In genomic region chr7:27404203-27404942, GRCm38 (mm10) we compare ENCODE assay signal across 12 mouse cellular contexts. TPM values are rescaled to one million over a fixed set of nuclear protein-coding genes. Genes with fewer than 3 reads are reported as not detected.
DNase-seq lines count a peak whose midpoint lies in the region; ATAC-seq lines count a peak whose summit lies in the region.
"Had no signal": no experiment of that assay in that cellular context is flagged by ENCODE, and none has a peak within 500 bp of the region (broad histone marks: within the 10 kb centered on the region; RNA-seq: fewer than 3 reads in every experiment).

No protein-coding gene starts in this region.

- 8% methylated on average over 80 of the region's 81 CpGs for WGBS in embryonic facial prominence, embryonic 11.5 days
- 9% methylated on average over 81 of the region's 81 CpGs for WGBS in hindbrain, embryonic 11.5 days
- WGBS in midbrain, embryonic 15.5 days = 7% methylated on average over 81 of the region's 81 CpGs

- no peak overlapping the region for H3K27ac ChIP-seq in embryonic facial prominence, embryonic 11.5 days (replicated peaks; ENCODE audit: low read depth, low read length)
- H3K27ac ChIP-seq in hindbrain, embryonic 11.5 days (ENCODE audit: low read depth, low read length) = no peak overlapping the region
- no peak overlapping the region for H3K27ac ChIP-seq in midbrain, embryonic 15.5 days

- peak overlapping the region; percentile 18; the same call in 1 of the 2 replicates for H3K4me3 ChIP-seq in embryonic facial prominence, embryonic 11.5 days (ENCODE audit: low read depth, low read length)
- H3K4me3 ChIP-seq in hindbrain, embryonic 11.5 days (ENCODE audit: low read depth, low read length) = 0 out of 2 replicates have a peak overlapping the region, but pooled peaks have one; percentile 1
- no peak overlapping the region for H3K4me3 ChIP-seq in midbrain, embryonic 15.5 days

- H3K36me3 ChIP-seq in embryonic facial prominence, embryonic 11.5 days (replicated peaks; ENCODE audit: control insufficient read depth, insufficient read depth, low read depth, low read length) = no peaks in the 10 kb centered on the region
- no peaks in the 10 kb centered on the region for H3K36me3 ChIP-seq in hindbrain, embryonic 11.5 days (ENCODE audit: control insufficient read depth, insufficient read depth, low read length)
- H3K36me3 ChIP-seq in midbrain, embryonic 15.5 days (replicated peaks) = no peaks in the 10 kb centered on the region

- peaks cover 5% of the 10 kb centered on the region; the same call in 1 of the 2 replicates for H3K4me1 ChIP-seq in embryonic facial prominence, embryonic 11.5 days (ENCODE audit: control insufficient read depth, insufficient read depth, low read length)
- peaks cover 3% of the 10 kb centered on the region for H3K4me1 ChIP-seq in hindbrain, embryonic 11.5 days (replicated peaks; ENCODE audit: control insufficient read depth, insufficient read depth, low read length)
- peaks cover 14% of the 10 kb centered on the region for H3K4me1 ChIP-seq in midbrain, embryonic 15.5 days

- peak; percentile 17 for DNase-seq in kidney, postnatal 10 days
- DNase-seq in kidney, postnatal 36 days = no peak
- no peak for DNase-seq in embryonic facial prominence, embryonic 11.5 days (ENCODE audit: low spot score)
- peak; percentile 29 for DNase-seq in hindbrain, embryonic 11.5 days (ENCODE audit: low spot score)
- DNase-seq in layer of hippocampus, adult 18-20 months (ENCODE audit: low spot score in 2 of 2) = no peak
- DNase-seq in right cerebral cortex, adult 2 months (ENCODE audit: low spot score in 2 of 2) = no peak
- DNase-seq in testis, postnatal 14 days (ENCODE audit: low spot score) = no peak
- DNase-seq: cerebellum, adult 11-12 months; lung, postnatal 14 days had no signal

- peaks cover 64% of the 10 kb centered on the region for H3K27me3 ChIP-seq in embryonic facial prominence, embryonic 11.5 days (ENCODE audit: control insufficient read depth, insufficient read depth, low read length)
- H3K27me3 ChIP-seq in hindbrain, embryonic 11.5 days (ENCODE audit: control insufficient read depth, insufficient read depth, low read length) = peaks cover 71% of the 10 kb centered on the region
- peaks cover 88% of the 10 kb centered on the region for H3K27me3 ChIP-seq in midbrain, embryonic 15.5 days (replicated peaks)

- no peaks in the 10 kb centered on the region; the same call in 1 of the 2 replicates for H3K9me3 ChIP-seq in embryonic facial prominence, embryonic 11.5 days (replicated peaks; ENCODE audit: control insufficient read depth, low read length)
- no peaks in the 10 kb centered on the region for H3K9me3 ChIP-seq in hindbrain, embryonic 11.5 days (ENCODE audit: control insufficient read depth, low read length)
- no peaks in the 10 kb centered on the region for H3K9me3 ChIP-seq in midbrain, embryonic 15.5 days

- no peak for ATAC-seq in embryonic facial prominence, embryonic 11.5 days (replicated peaks; ENCODE audit: insufficient number of reproducible peaks, low FRiP score, low TSS enrichment, low read depth)
- no peak for ATAC-seq in hindbrain, embryonic 11.5 days (ENCODE audit: low FRiP score)
- no peak; the same call in 1 of the 2 replicates for ATAC-seq in midbrain, embryonic 15.5 days (replicated peaks)

- H3K9ac ChIP-seq in embryonic facial prominence, embryonic 11.5 days (replicated peaks; ENCODE audit: low read length) = no peak overlapping the region
- H3K9ac ChIP-seq in hindbrain, embryonic 11.5 days (ENCODE audit: low read depth, low read length) = no peak overlapping the region
- H3K9ac ChIP-seq in midbrain, embryonic 15.5 days = no peak overlapping the region

- H3K4me2 ChIP-seq in embryonic facial prominence, embryonic 11.5 days (ENCODE audit: low read depth, low read length) = peak overlapping the region; percentile 16; the same call in 1 of the 2 replicates
- peak overlapping the region; percentile 14; the same call in 1 of the 2 replicates for H3K4me2 ChIP-seq in hindbrain, embryonic 11.5 days (replicated peaks; ENCODE audit: low read depth, low read length)
- 0 out of 2 replicates have a peak overlapping the region, but pooled peaks have one; percentile 5 for H3K4me2 ChIP-seq in midbrain, embryonic 15.5 days

RNA-seq across cellular contexts. Expression of gene Sptbn4, which starts 43.1 kb away (rescaled TPM):
- polyA plus RNA-seq in embryonic facial prominence, embryonic 11.5 days (2014; fragmentation: Nextera tagmentation; extraction: Ambion mirVana) = 0.26 and 0.28 TPM in 2 replicates
- polyA plus RNA-seq in hindbrain, embryonic 11.5 days (2014; fragmentation: Nextera tagmentation; extraction: Ambion mirVana) = 0.20 and 0.57 TPM in 2 replicates
- 4.0 and 4.4 TPM in 2 replicates for polyA plus RNA-seq in midbrain, embryonic 15.5 days (2015; fragmentation: Nextera tagmentation; extraction: Ambion mirVana)
- 100 to 1,000 TPM; 130 to 133 TPM for total RNA-seq in layer of hippocampus, adult 18-20 months (2021)
- total RNA-seq: hematopoietic stem cell, adult 5-6 weeks had no signal

RNA-seq across cellular contexts. Expression of gene Blvrb, which starts 43.4 kb away (rescaled TPM):
- 33.9 and 38.2 TPM in 2 replicates for polyA plus RNA-seq in embryonic facial prominence, embryonic 11.5 days (2014; fragmentation: Nextera tagmentation; extraction: Ambion mirVana)
- polyA plus RNA-seq in hindbrain, embryonic 11.5 days (2014; fragmentation: Nextera tagmentation; extraction: Ambion mirVana) = 34.8 and 35.4 TPM in 2 replicates
- 17.9 and 19.5 TPM in 2 replicates for polyA plus RNA-seq in midbrain, embryonic 15.5 days (2015; fragmentation: Nextera tagmentation; extraction: Ambion mirVana)
- 10 to 100 TPM; 18.5 to 20.1 TPM for total RNA-seq in layer of hippocampus, adult 18-20 months (2021)

RNA-seq across cellular contexts. Expression of gene Gm20479, which starts 47.2 kb away (rescaled TPM):
- 0.45 TPM in 1 of 2 replicates, not detected in the other for polyA plus RNA-seq in embryonic facial prominence, embryonic 11.5 days (2014; fragmentation: Nextera tagmentation; extraction: Ambion mirVana)
- 0.33 and 0.57 TPM in 2 replicates for polyA plus RNA-seq in hindbrain, embryonic 11.5 days (2014; fragmentation: Nextera tagmentation; extraction: Ambion mirVana)
- not detected in 2 replicates for polyA plus RNA-seq in midbrain, embryonic 15.5 days (2015; fragmentation: Nextera tagmentation; extraction: Ambion mirVana)
- not detected for total RNA-seq in layer of hippocampus, adult 18-20 months (2021)
- total RNA-seq: hematopoietic stem cell, adult 5-6 weeks had no signal
- polyA plus RNA-seq: small intestine, adult 2 months had no signal

RNA-seq across cellular contexts. Expression of gene Shkbp1, which starts 48.6 kb away (rescaled TPM):
- 50.2 and 57.5 TPM in 2 replicates for polyA plus RNA-seq in embryonic facial prominence, embryonic 11.5 days (2014; fragmentation: Nextera tagmentation; extraction: Ambion mirVana)
- 51.5 and 56.7 TPM in 2 replicates for polyA plus RNA-seq in hindbrain, embryonic 11.5 days (2014; fragmentation: Nextera tagmentation; extraction: Ambion mirVana)
- 63.9 and 64.7 TPM in 2 replicates for polyA plus RNA-seq in midbrain, embryonic 15.5 days (2015; fragmentation: Nextera tagmentation; extraction: Ambion mirVana)
- 10 to 100 TPM; 25.8 to 28.2 TPM for total RNA-seq in layer of hippocampus, adult 18-20 months (2021)

Comparison
In these comparisons a context has a peak if more than half of its experiments do, and no peak if none do; other contexts are left out.
1. DNase-seq: peak in kidney, postnatal 10 days (single experiment) and hindbrain, embryonic 11.5 days (single experiment); none in kidney, postnatal 36 days (0 of 2), embryonic facial prominence, embryonic 11.5 days (single experiment), layer of hippocampus, adult 18-20 months (0 of 2), right cerebral cortex, adult 2 months (0 of 2) and testis, postnatal 14 days (single experiment).
2. Peak in every context shown above with its lines, with median percentiles within 50 percentile points of each other: H3K4me2 ChIP-seq.